Mouse (Mus musculus) G1E (cell line): ENCODE data around the gene Vcpkmt.

ENCODE experiments used
- CTCF ChIP-seq: IDR thresholded peaks from 2 replicates; pipeline ENCODE4 v1.5.1; 2012; ENCODE audit warnings: low read depth, low read length, inconsistent platforms, mixed read lengths
- POLR2AphosphoS5 ChIP-seq: IDR thresholded peaks from 2 replicates; pipeline ENCODE4 v1.6.1; 2012; ENCODE audit warnings: low read depth, low read length, inconsistent platforms; ENCODE audit not compliant: insufficient replicate concordance

DNA sequence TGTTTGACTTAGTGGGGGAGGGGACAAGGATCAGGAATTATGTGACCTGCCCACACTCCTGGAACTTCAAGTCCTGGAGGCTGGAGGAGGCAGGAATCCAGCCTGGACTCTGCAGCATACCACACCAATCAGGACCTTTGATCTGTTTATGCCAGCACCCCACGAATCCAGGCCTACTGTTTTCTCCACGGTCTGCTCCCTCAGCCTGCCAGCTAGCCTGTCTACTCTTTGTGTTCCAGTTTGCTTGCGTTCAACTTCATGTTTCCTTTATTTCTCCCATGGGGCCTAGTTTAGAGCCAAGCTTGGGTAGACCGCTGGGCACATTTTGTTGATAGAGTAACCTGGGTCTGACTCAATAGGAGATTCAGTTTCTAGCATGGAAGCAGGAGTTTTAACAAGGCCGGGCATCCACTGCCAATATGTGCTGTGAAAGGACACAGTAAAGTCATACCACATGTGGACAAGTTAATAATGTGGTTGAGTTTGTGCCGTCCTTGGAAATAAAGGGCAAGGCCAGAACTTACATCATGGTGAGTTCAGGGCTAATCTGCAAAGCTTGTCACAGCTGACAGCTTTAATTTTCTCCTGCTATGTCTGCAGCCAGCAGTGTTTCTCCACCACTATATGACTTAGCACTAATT lies 26.5 kb downstream of the Vcpkmt start:
- TF ChIP-seq CTCF (no peak), POLR2AphosphoS5 (no peak)
